Mouse (Mus musculus) heart, embryonic 15.5 days (tissue): ENCODE data around the gene Dctn3. TPM values are rescaled to one million over a fixed set of nuclear protein-coding genes. Genes with fewer than 3 reads are reported as not detected.
"Not testable (repeated sequence)": the region's sequence is repeated elsewhere in the genome, so short reads cannot be mapped to it uniquely, and the experiment has no call there.

Source experiments
- ATAC-seq: fragments of 200-750 bp; cut with Nextera tagmentation; replicated peaks from 2 replicates; pipeline ENCODE4 v1.8.0; 2017; ENCODE audit warnings: low read depth, moderate TSS enrichment; ENCODE audit not compliant: insufficient number of reproducible peaks, insufficient read depth, low FRiP score
- H3K27ac ChIP-seq: fragments of 300-500 bp; sonication (generic); 2 replicates; pipeline ENCODE4 v1.5.1; 2015; ENCODE audit warnings: mild to moderate bottlenecking, inconsistent platforms
- H3K27me3 ChIP-seq: fragments of 300-500 bp; sonication (generic); 2 replicates; pipeline ENCODE4 v1.6.1; 2015; ENCODE audit warnings: inconsistent platforms
- H3K36me3 ChIP-seq: fragments of 300-500 bp; sonication (generic); 2 replicates; pipeline ENCODE4 v1.6.1; 2015; ENCODE audit warnings: mild to moderate bottlenecking, inconsistent platforms
- H3K4me1 ChIP-seq: fragments of 300-500 bp; sonication (generic); replicated peaks from 2 replicates; pipeline ENCODE4 v1.6.1; 2015; ENCODE audit warnings: inconsistent platforms
- H3K4me2 ChIP-seq: fragments of 300-500 bp; sonication (generic); 2 replicates; pipeline ENCODE4 v1.6.1; 2015; ENCODE audit warnings: inconsistent platforms, mild to moderate bottlenecking, moderate library complexity
- H3K4me3 ChIP-seq: fragments of 300-500 bp; sonication (generic); 2 replicates; pipeline ENCODE4 v1.5.1; 2015; ENCODE audit warnings: mild to moderate bottlenecking, inconsistent platforms
- H3K9ac ChIP-seq: fragments of 300-500 bp; sonication (generic); 2 replicates; pipeline ENCODE4 v1.6.1; 2015; ENCODE audit warnings: mild to moderate bottlenecking, inconsistent platforms
- H3K9me3 ChIP-seq: fragments of 300-500 bp; sonication (generic); replicated peaks from 2 replicates; pipeline ENCODE4 v1.6.1; 2016; ENCODE audit warnings: inconsistent platforms
- WGBS: fragments of 180-500 bp; shearing (Covaris S2); methylation state at CpG from one replicate; pipeline ENCODE4 v1.1.7; 2015; ENCODE audit warnings: mixed read lengths; 5-methylcytosine and 5-hydroxymethylcytosine counted together
- polyA plus RNA-seq: library from polyadenylated mRNA; unstranded; fragments of >200 nt; fragmentation: Nextera tagmentation; extraction: Ambion mirVana; gene quantifications from 2 replicates; pipeline ENCODE4 v1.2.1, GENCODE M21; 2015

Dctn3 gene
- 122 and 125 TPM in 2 replicates for polyA plus RNA-seq

DNA sequence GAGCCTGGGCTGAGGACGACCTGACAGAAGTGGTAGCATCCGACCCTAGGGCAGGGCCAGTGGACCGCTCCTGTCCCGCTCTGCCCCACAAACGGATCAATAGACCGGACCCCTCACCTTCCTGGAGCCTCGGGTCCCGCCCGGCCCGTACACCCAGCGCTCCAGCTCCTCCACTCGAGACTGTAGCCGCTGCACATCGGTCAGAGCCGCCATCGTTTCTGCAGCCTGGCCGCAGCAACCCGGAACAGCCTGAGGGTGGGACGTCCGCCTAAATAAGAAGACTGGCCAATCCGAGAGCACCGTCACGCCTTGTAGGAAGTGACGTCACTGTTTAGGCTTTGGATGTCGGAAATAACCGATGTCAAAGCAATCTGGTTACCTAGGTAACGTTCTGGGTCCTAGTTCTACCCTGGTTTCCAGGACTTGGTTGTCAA is at the start of gene Dctn3:
Dctn3 (minus strand) TSS at position 253 of the 434 bp plus-strand sequence.
- peak within 1 kb of the TSS; percentile 71 for H3K4me2 ChIP-seq
- H3K9me3 ChIP-seq: no peaks in the 10 kb centered on the region
- peaks cover 45% of the 10 kb centered on the region for H3K27me3 ChIP-seq
- peak within 1 kb of the TSS; percentile 67 for H3K9ac ChIP-seq
- H3K27ac ChIP-seq: no peak within 1 kb of the TSS
- peak; percentile 92 for ATAC-seq
- peaks cover 17% of the 10 kb centered on the region for H3K4me1 ChIP-seq
- under 1% methylated on average over 27 of the region's 27 CpGs for WGBS
- peak within 1 kb of the TSS; percentile 77 for H3K4me3 ChIP-seq
- peaks cover 18% of the 10 kb centered on the region; the same call in 1 of the 2 replicates for H3K36me3 ChIP-seq

GRCm38 (mm10) chr4:41767301-41767700 is 44.3 kb upstream of the Dctn3 start:
- not testable (repeated sequence) for ATAC-seq, H3K4me1 ChIP-seq, H3K27me3 ChIP-seq, H3K4me3 ChIP-seq, H3K9me3 ChIP-seq, H3K9ac ChIP-seq, H3K36me3 ChIP-seq, H3K27ac ChIP-seq, H3K4me2 ChIP-seq
- WGBS: 75% methylated on average over 10 of the region's 10 CpGs

DNA sequence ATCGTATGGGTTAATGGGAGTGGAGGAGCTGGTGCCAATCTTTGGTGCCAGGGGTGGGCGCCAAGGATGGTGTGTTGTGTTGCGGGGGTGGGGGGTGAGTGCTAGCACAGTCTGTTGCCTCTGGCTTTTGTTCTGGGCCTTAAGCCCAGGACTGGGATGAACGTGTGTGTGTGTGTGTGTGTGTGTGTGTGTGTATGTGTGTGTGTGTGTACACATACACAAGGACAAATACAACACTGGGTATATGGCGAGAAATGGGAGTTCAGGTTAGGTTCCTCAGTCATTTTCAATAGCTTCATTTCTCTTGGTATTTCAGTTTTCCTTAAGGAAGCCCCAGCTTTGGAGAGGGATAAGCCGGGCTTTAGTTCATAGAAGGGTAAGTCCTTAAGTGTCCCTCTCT is 40.2 kb upstream of the Dctn3 start:
- H3K4me1 ChIP-seq: peaks cover 41% of the 10 kb centered on the region

GRCm38 (mm10) chr4:41762688-41763114 is 39.7 kb upstream of the Dctn3 start:
- H3K4me2 ChIP-seq: peak overlapping the region; percentile 63
- H3K9me3 ChIP-seq, H3K27me3 ChIP-seq, H3K36me3 ChIP-seq, ATAC-seq: not testable (repeated sequence)
- H3K27ac ChIP-seq: peak overlapping the region; percentile 95
- peaks cover 41% of the 10 kb centered on the region for H3K4me1 ChIP-seq
- peak overlapping the region; percentile 33 for H3K9ac ChIP-seq
- H3K4me3 ChIP-seq: peak overlapping the region; percentile 49
- WGBS: 35% methylated on average over 8 of the region's 8 CpGs

More for the DNA sequence above, 40.2 kb upstream of the Dctn3 start:
- H3K4me2 ChIP-seq, ATAC-seq, H3K27me3 ChIP-seq, H3K36me3 ChIP-seq, H3K9me3 ChIP-seq, H3K4me3 ChIP-seq, H3K9ac ChIP-seq: not testable (repeated sequence)
- 74% methylated on average over 4 of the region's 6 CpGs for WGBS
- peak overlapping the region; percentile 95; the same call in 1 of the 2 replicates for H3K27ac ChIP-seq

DNA sequence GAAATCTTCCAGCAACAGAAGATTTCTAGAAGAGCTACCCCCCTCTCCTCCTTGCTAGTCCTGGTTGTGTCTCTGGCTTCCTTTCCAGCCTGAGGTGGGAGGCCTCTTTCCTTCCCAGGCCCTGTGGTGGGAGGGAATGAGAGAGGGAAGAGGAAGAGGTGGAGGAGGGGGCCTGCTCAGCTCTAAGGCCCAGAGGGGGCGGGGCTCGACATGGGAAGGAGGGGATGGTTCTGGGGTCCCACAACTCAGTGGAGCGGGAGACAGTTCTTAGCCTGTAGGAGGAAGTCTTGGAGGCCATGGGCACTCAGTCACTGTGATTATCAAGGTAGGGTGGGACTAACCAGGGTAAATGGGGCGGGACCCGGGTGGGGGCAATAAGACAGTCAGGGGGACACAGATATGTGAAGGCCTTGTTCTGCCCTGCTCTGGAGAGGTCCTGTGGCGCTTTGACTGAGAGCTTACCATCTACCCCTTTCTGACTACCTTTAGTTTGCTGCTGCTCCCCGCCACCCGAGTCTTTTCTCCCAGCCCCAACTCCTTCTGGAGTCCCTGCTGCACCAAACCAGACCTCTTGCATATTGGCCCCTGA is 39.2 kb upstream of the Dctn3 start:
- H3K4me2 ChIP-seq: peak overlapping the region; percentile 63
- WGBS: 41% methylated on average over 8 of the region's 8 CpGs
- peaks cover 41% of the 10 kb centered on the region for H3K4me1 ChIP-seq
- H3K36me3 ChIP-seq: peaks cover 9% of the 10 kb centered on the region; the same call in 1 of the 2 replicates
- peak overlapping the region; percentile 33; the same call in 1 of the 2 replicates for H3K9ac ChIP-seq
- no peaks in the 10 kb centered on the region for H3K27me3 ChIP-seq
- ATAC-seq: peak; percentile 20; the same call in 1 of the 2 replicates
- no peaks in the 10 kb centered on the region for H3K9me3 ChIP-seq
- H3K27ac ChIP-seq: peak overlapping the region; percentile 95
- peak overlapping the region; percentile 49 for H3K4me3 ChIP-seq

DNA sequence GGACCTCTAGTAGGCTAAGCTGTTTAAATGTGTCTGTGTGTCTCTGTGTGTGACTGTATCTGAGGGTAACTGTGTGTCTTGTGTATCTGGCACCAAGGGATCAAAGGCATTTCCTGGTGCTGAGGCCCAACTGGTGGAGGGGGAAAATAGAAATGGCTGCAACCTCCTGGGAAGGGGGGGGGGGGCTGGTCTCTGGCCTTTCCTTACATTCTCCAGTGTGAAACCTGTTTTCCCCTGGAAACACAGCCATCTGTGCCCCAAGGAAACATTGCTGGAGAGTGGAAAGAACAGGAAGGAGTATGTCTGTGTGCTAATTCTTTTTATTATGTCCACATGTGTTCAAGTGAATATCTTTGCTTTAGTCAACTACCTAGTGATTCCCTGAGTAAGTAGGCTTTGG is 38.7 kb upstream of the Dctn3 start:
- H3K27ac ChIP-seq: peak overlapping the region; percentile 95
- no peaks in the 10 kb centered on the region for H3K27me3 ChIP-seq
- H3K4me2 ChIP-seq: peak overlapping the region; percentile 63
- H3K4me1 ChIP-seq: peaks cover 44% of the 10 kb centered on the region
- peak overlapping the region; percentile 49 for H3K4me3 ChIP-seq
- ATAC-seq: no peak
- H3K9me3 ChIP-seq: no peaks in the 10 kb centered on the region
- H3K9ac ChIP-seq: 0 out of 2 replicates have a peak overlapping the region, but pooled peaks have one; percentile 49
- peaks cover 9% of the 10 kb centered on the region; the same call in 1 of the 2 replicates for H3K36me3 ChIP-seq

DNA sequence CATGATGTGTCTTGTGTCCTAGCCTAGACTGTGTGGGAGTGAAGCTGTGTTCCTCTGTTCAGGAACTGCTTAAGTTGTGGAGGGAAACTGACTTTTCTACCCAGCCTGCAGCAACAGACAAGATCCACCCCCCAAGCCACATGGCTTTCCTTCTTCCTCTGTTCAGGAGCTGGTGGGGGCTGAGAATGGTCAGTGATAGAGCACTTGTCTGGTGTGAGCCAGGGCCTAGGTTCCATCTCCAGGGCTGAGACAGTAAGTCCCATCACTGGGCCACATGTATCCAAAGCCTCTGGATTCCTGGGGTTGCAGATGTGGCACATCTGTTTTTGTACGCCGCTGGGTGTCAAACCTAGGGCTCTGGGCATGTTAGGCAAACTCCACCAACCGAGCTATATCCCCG is 37.9 kb upstream of the Dctn3 start:
- no peaks in the 10 kb centered on the region for H3K9me3 ChIP-seq
- peak overlapping the region; percentile 63 for H3K4me2 ChIP-seq
- no peaks in the 10 kb centered on the region for H3K27me3 ChIP-seq
- H3K4me1 ChIP-seq: peaks cover 50% of the 10 kb centered on the region
- peak overlapping the region; percentile 49 for H3K4me3 ChIP-seq
- no peak for ATAC-seq
- H3K36me3 ChIP-seq: peaks cover 9% of the 10 kb centered on the region; the same call in 1 of the 2 replicates
- 61% methylated on average over 4 of the region's 4 CpGs for WGBS
- H3K27ac ChIP-seq: peak overlapping the region; percentile 95
- peak overlapping the region; percentile 49 for H3K9ac ChIP-seq

- ATAC-seq: peak; percentile 89
- H3K36me3 ChIP-seq: peaks cover 9% of the 10 kb centered on the region; the same call in 1 of the 2 replicates
- H3K27me3 ChIP-seq: no peaks in the 10 kb centered on the region
- H3K27ac ChIP-seq: peak overlapping the region; percentile 95
- H3K4me2 ChIP-seq: peak overlapping the region; percentile 63
- no peaks in the 10 kb centered on the region for H3K9me3 ChIP-seq
- peak overlapping the region; percentile 49 for H3K9ac ChIP-seq
- peak overlapping the region; percentile 49 for H3K4me3 ChIP-seq
- peaks cover 50% of the 10 kb centered on the region for H3K4me1 ChIP-seq
- under 1% methylated on average over 15 of the region's 15 CpGs for WGBS
These were observed 37.3 kb upstream of the Dctn3 start for GRCm38 (mm10) chr4:41760288-41760721.

DNA sequence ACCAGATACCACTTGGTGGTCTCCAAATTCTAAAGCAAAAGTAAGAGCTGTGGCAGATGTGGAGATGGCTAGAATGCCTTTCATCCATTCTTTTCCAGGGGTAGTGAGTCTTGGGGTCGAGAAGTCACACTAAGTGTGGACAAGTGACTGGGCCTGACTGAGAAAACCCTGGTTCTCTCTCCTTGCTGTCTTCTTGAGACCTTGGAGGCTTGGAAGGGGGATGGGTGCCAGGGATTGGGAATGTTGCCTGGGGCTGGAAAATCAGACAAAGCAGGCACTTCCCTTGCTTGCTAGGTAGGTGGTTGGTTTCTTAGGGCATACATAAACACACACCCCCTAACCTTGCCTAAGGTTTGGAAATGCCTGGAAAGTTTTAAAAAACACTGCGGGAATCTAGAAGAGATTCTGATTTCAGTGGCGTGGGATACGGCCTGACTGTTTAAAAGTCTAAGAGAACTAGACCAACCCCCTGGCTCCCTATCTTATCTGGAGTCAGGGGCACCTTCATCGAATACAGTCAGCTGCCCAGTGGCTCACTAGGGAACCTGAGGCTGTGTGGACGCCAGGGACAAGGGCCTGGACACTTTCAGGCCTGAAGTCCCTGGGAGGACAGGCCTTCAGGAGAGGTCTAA is 36.8 kb upstream of the Dctn3 start:
- 15% methylated on average over 6 of the region's 6 CpGs for WGBS
- Histone ChIP-seq H3K4me1 (peaks cover 53% of the 10 kb centered on the region), H3K4me3 (peak overlapping the region; percentile 49), H3K27ac (peak overlapping the region; percentile 95), H3K9me3 (no peaks in the 10 kb centered on the region), H3K9ac (peak overlapping the region; percentile 45), H3K4me2 (peak overlapping the region; percentile 63), H3K36me3 (peaks cover 9% of the 10 kb centered on the region; the same call in 1 of the 2 replicates), H3K27me3 (no peaks in the 10 kb centered on the region)
- ATAC-seq: peak; percentile 10; the same call in 1 of the 2 replicates

DNA sequence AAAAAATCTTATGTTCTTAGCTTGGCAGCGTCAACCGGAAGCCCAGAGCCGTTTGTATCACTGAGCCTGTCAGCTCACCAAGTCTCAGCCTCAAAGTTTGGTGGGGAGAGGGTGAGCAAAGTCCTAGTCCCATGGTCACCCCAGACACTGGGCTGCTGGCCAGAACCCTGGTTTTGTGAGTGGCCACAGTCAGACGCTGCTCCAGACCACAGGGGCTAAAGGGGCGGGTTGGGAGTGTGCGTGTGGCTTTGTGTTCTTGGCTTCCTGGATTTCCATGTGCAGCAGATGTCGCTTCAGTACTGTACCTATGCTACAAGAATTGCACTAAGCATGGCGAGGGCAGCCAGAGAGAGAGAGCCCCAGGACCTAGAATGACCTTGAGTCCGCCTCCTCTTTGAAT is 36.2 kb upstream of the Dctn3 start:
- Histone ChIP-seq H3K36me3 (peaks cover 9% of the 10 kb centered on the region; the same call in 1 of the 2 replicates), H3K9ac (no peak overlapping the region), H3K4me3 (no peak overlapping the region), H3K4me2 (no peak overlapping the region), H3K27ac (peak overlapping the region; percentile 95), H3K9me3 (no peaks in the 10 kb centered on the region), H3K4me1 (peaks cover 57% of the 10 kb centered on the region), H3K27me3 (no peaks in the 10 kb centered on the region)
- no peak for ATAC-seq
- 46% methylated on average over 9 of the region's 9 CpGs for WGBS

DNA sequence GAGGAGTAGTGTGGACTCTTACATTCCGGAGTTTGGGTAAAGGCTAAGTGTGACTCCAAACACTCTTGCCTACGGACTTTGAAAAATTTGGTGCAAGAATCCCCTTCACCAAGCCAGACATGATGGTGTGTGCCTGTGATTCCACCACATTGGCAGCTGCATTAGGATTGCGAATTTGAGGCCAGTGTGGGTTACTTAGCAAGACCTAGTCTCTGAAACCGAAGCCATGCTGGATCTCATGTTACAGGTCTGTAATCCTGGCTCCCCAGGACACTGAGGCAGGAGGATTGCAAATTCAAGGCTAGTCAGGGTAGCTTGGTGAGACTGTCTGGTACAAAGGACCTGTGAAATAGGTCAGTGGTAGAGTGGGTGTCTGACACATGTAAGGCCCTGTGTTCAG is 35.7 kb upstream of the Dctn3 start:
- no peak overlapping the region for H3K4me3 ChIP-seq
- 89% methylated on average over 4 of the region's 4 CpGs for WGBS
- ATAC-seq: no peak
- H3K4me2 ChIP-seq: no peak overlapping the region
- H3K4me1 ChIP-seq: peaks cover 59% of the 10 kb centered on the region
- peak overlapping the region; percentile 95 for H3K27ac ChIP-seq
- H3K27me3 ChIP-seq: no peaks in the 10 kb centered on the region
- no peak overlapping the region for H3K9ac ChIP-seq
- peaks cover 9% of the 10 kb centered on the region; the same call in 1 of the 2 replicates for H3K36me3 ChIP-seq
- no peaks in the 10 kb centered on the region for H3K9me3 ChIP-seq
